Mouse (Mus musculus) cortical plate, adult 2 months (tissue): ENCODE data around the gene Scube1. TPM values are rescaled to one million over a fixed set of nuclear protein-coding genes. Genes with fewer than 3 reads are reported as not detected.
A peak's percentile ranks its signal among the peaks of the same experiment; 100 is the strongest.

Experiments
- H3K27ac ChIP-seq: fragments of 200-500 bp; 2 replicates; pipeline ENCODE4 v1.5.1; 2012; ENCODE audit warnings: low read length, control low read depth, inconsistent platforms; ENCODE audit not compliant: insufficient read depth
- H3K4me1 ChIP-seq: fragments of 200-500 bp; 2 replicates; pipeline ENCODE4 v1.6.1; 2011; ENCODE audit warnings: low read length; ENCODE audit not compliant: control insufficient read depth, insufficient read depth
- H3K4me3 ChIP-seq: fragments of 200-500 bp; 2 replicates; pipeline ENCODE4 v1.5.1; 2011; ENCODE audit warnings: mild to moderate bottlenecking, low read length, control low read depth; ENCODE audit not compliant: insufficient read depth
- CTCF ChIP-seq: fragments of 200-500 bp; IDR thresholded peaks from 2 replicates; pipeline ENCODE4 v1.5.1; 2011; ENCODE audit warnings: mild to moderate bottlenecking, control low read depth, low read length; ENCODE audit not compliant: insufficient read depth; ENCODE audit errors: extremely low read depth
- POLR2A ChIP-seq: fragments of 200-500 bp; IDR thresholded peaks from 2 replicates; pipeline ENCODE4 v1.6.1; 2011; ENCODE audit warnings: mild to moderate bottlenecking, low read length, control low read depth; ENCODE audit not compliant: insufficient read depth; ENCODE audit errors: extremely low read depth
- polyA plus RNA-seq: library from polyadenylated mRNA; depleted of rRNA; stranded (reverse); fragments of >200 nt; gene quantifications from 2 replicates; pipeline ENCODE4 v1.2.3, GENCODE M21; 2012

The Scube1 gene
- polyA plus RNA-seq, 1 experiment: 26.7 TPM

DNA sequence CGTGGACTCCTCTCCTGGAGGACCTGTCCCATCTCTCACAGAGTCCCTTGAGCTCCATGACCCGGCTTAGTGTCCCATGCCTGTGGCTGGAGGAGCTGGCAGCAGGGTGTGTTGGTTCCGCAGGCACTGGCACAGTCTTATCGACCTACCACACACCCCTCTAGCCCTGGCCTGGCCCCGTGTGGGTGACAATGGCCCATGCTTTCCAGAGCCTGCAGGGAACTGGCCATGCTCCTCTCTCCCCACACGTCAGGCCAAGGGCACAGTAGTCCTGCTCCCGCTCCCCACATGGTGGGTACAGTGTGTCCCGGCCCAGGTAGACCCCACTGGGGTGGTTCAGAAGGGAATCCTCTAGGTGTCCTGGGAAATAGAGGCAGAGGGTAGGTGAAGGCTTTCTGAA is 118.1 kb downstream of the Scube1 start:
- Histone ChIP-seq H3K4me3 (no peak overlapping the region), H3K27ac (no peak overlapping the region), H3K4me1 (no peaks in the 10 kb centered on the region)
- TF ChIP-seq POLR2A: no peak
- TF ChIP-seq CTCF: no peak

DNA sequence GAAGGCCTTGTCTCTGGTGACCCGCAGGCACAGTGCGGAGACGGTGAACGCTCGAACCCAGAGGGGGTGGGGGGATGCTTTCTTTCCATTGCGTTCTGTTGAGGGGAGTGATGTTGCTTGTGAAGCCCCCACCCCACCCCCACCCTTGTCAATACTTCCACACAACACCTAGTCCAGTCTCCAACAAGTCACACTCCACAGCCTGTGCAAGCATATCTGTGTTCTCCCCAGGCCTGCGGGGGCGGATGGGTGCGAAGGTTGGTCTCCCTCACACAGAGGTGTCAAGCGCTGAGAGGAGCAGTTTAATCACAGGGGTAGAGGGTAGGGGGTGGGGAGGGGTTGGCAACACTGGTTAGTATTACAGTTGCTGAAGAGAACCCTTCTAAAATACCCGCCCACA is 118.6 kb downstream of the Scube1 start:
- H3K4me3 ChIP-seq: no peak overlapping the region
- no peaks in the 10 kb centered on the region for H3K4me1 ChIP-seq
- no peak overlapping the region for H3K27ac ChIP-seq
- TF ChIP-seq POLR2A: no peak
- no peak for TF ChIP-seq CTCF

DNA sequence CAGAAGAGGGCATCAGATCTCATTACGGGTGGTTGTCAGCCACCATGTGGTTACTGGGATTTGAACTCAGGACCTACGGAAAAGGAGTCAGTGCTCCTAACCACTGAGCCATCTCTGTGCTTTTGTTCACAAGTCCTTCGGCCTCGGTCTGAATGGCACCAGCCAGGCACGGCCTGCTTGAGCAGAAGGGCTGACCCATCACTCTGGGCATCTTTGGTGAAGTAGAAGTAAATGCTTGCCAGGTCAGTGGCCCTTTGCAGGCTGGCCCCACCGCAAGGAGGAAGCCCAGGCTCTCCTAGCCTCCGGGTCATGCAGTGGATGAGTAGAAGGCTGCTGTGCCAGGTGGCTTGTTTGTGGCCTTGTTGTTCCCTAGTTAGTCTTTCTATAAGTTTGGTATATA is 121.4 kb downstream of the Scube1 start:
- no peak overlapping the region for H3K4me3 ChIP-seq
- TF ChIP-seq POLR2A (no peak), CTCF (no peak)
- no peak overlapping the region for H3K27ac ChIP-seq
- no peaks in the 10 kb centered on the region for H3K4me1 ChIP-seq

GRCm38 (mm10) chr15:83603046-83603396 is 121.8 kb downstream of the Scube1 start:
- H3K4me3 ChIP-seq: no peak overlapping the region
- H3K27ac ChIP-seq: no peak overlapping the region
- no peak for TF ChIP-seq CTCF
- no peak for TF ChIP-seq POLR2A
- no peaks in the 10 kb centered on the region for H3K4me1 ChIP-seq

DNA sequence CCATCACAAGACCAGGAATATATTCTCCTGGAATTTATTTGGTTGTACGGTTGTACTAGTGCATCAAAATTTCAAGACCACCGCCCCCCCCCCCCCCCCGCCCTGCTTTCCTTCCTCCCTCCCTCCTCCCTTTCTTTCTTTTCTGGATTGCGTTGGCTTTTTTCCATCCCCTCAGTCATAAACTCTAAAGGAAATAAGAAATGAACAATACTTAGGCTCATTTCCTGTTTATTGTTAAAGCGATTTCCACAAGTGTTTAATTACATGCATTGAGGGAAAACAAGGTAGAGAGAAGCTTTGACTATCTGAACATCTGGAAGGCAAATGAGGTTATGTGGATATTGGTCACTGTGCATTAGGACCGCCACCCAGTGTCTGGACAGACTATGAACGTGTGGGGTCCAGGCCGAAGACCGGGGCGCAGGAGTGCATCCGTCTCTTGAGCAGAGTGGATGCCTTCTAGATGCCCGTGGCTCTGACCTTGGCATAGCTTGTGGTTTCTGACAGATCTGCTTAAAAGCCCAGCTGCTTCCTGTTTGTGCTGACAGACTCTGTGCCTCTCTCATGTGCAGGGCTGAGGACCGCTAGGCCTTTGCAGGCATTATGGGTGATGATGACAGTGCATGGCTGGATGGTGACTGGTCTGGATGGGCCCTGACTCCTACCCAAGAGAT is 122.3 kb downstream of the Scube1 start:
- no peak overlapping the region for H3K27ac ChIP-seq
- no peak for TF ChIP-seq CTCF
- TF ChIP-seq POLR2A: no peak

GRCm38 (mm10) chr15:83601185-83601584 is 123.6 kb downstream of the Scube1 start:
- no peak overlapping the region for H3K27ac ChIP-seq
- H3K4me1 ChIP-seq: no peaks in the 10 kb centered on the region
- no peak overlapping the region for H3K4me3 ChIP-seq
- no peak for TF ChIP-seq POLR2A
- no peak for TF ChIP-seq CTCF

More for the DNA sequence above, 122.3 kb downstream of the Scube1 start:
- H3K4me3 ChIP-seq: no peak overlapping the region
- no peaks in the 10 kb centered on the region for H3K4me1 ChIP-seq

DNA sequence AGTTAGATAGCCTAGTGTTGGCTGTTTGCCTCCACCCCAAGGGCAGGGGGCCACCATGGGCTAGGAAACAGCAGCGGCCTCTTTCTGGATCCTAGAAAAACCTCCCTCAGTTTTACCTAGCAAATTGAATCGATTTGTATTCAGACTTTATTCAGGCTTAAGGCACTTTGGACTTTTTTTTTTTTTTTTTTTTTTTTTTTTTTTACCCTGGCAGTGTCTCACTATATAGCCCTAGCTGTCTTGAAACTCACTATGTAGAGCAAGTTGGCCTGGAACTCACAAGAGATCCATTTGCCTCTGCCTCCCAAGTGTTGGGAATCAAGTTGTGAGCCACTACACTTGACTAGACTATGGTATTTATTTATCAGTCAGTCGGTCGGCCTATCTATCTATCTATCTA is 128.0 kb downstream of the Scube1 start:
- no peak overlapping the region for H3K4me3 ChIP-seq
- TF ChIP-seq POLR2A: no peak
- TF ChIP-seq CTCF: no peak
- 0 out of 2 replicates have a peak, but pooled peaks cover 2% of the 10 kb centered on the region for H3K4me1 ChIP-seq
- H3K27ac ChIP-seq: no peak overlapping the region

- Histone ChIP-seq H3K4me3 (peak overlapping the region; percentile 72), H3K4me1 (0 out of 2 replicates have a peak, but pooled peaks cover 2% of the 10 kb centered on the region), H3K27ac (no peak overlapping the region)
- no peak for TF ChIP-seq CTCF
- no peak for TF ChIP-seq POLR2A
Measured at GRCm38 (mm10) chr15:83595364-83595711, 129.5 kb downstream of the Scube1 start.

GRCm38 (mm10) chr15:83594513-83595363 is 130.1 kb downstream of the Scube1 start, which contains the start of gene Ttll12:
Gene Ttll12, minus strand, starts transcription at chr15:83595157.
- Histone ChIP-seq H3K4me1 (0 out of 2 replicates have a peak, but pooled peaks cover 2% of the 10 kb centered on the region), H3K4me3 (peak within 1 kb of the TSS; percentile 72), H3K27ac (no peak within 1 kb of the TSS)
- no peak for TF ChIP-seq CTCF
- TF ChIP-seq POLR2A: peak; percentile 71
